Mouse (Mus musculus) CD4-positive helper T cell, adult 2 months (primary cell): ENCODE measurements around the gene Pde8b.

ENCODE experiments used
- DNase-seq: peaks from one replicate; pipeline ENCODE4 v3.0.0-alpha.2; 2012; ENCODE audit warnings: low read depth, missing footprints, low spot score

Gene Pde8b

DNA sequence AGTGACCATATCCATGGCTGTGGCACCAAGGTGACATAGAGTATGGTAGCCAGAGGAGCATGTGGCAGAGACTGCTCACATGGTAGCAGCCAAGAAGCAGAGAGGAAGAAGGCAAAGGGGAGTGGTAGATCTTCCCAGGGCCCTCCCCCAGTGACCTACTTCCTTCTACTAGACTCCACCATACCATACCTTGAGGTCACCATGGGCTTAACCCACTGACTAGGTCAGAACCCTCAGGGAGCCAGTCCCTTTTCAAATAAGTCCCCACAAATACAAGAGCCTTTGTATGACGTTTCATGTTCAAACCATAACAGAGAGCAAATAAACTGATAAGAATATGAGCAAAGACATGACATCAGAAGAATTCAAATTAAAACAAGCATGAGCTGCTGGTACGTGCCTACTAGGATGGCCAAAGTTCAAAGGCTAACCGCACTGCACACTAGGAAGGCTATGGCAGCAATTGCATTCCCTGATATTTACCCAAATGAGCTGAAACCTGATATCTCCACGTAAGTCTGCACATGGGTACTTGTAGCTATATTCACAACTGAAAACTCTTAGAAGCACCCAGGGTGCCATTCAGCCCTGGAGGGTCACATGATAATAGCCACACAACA lies 109.6 kb downstream of the Pde8b start:
- DNase-seq, result no peak

DNA sequence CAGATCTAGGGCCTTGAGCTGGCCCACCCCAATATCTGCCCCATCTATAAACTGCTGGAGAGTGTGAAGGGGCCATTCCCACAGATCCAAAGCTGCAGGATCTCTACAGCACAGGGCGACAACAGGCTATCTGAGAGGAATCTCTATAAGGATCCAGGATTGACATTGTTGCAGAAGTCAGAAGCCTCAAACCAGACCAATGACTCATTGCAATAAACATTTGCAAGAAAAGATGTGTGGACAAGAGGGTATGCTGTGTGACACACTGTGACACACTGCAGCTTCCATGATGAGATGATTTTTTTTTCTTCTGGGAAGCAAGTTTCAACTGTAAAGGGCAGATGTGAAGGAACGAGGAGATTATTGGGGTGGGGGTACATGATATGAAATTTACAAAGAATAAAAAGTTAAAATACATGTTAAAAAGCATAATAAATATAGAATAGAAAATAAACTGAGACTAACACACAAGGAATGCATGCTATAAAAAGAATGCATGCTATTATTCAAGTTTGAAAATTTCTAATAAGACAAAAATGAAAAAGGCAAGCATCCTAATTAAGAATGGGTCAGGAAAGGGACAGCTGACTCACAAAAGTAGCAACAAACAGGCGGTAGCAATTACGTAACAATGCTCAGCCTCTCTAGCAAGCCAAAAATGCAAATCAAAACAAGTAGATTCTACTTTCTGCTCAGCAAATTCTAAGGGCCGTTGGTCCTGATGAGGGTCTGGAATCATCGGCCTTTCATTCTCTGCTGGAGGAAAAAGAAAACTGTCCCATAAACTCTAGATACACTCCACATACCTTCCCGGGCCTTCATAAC lies 114.6 kb downstream of the Pde8b start:
- no peak for DNase-seq

GRCm38 (mm10) chr13:95131848-95132247 lies 118.3 kb downstream of the Pde8b start:
- DNase-seq, result no peak

GRCm38 (mm10) chr13:95131041-95131440 lies 119.1 kb downstream of the Pde8b start:
- no peak for DNase-seq

DNA sequence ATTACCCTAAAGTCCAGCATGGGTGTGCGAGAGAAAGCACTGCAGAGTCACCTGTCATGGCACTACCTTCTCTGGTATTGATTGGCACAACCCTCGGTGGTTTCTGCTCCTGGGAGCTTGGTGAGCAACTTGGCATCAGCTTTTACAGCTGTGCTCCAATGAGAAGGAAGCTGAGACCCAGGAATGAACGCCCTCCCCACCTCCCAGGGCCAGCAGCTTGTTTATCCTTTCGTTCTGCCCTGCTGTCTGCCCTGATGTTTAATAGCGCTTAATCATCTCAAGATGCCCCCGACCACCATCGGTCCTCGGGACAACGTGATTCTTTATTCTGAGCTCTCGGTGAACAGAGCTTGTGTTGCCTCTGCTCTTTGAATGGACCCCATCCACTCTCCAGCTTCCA lies 122.8 kb downstream of the Pde8b start:
- DNase-seq, result no peak

GRCm38 (mm10) chr13:95126801-95127200 lies 123.3 kb downstream of the Pde8b start:
- DNase-seq, result no peak

GRCm38 (mm10) chr13:95125546-95126215 lies 124.5 kb downstream of the Pde8b start:
- DNase-seq, result no peak

- DNase-seq, result no peak
Measured at GRCm38 (mm10) chr13:95120570-95120969, 129.6 kb downstream of the Pde8b start.

- no peak for DNase-seq
Measured at GRCm38 (mm10) chr13:95113763-95114162, 136.4 kb downstream of the Pde8b start.

DNA sequence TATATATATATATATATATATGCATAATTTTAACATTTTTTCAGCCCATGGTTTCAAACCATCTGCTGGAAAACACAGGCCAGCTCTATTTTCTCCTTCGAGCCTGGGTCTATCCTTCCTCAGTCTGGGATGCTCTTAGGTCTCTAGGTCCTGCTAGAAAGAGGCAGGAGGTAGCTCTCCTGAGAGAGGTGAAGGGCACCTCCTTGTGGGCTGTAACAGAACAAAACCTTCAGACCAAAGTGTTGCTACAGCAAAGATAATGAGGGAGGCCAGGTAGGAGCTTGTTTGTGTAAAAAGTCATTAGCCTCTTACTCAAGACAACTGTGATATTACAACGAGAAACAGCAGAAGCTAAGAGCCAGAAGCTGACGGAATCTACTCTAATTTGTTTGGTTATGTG lies 140.6 kb downstream of the Pde8b start:
- no peak for DNase-seq

GRCm38 (mm10) chr13:95108035-95108434 lies 142.1 kb downstream of the Pde8b start:
- DNase-seq, result no peak

DNA sequence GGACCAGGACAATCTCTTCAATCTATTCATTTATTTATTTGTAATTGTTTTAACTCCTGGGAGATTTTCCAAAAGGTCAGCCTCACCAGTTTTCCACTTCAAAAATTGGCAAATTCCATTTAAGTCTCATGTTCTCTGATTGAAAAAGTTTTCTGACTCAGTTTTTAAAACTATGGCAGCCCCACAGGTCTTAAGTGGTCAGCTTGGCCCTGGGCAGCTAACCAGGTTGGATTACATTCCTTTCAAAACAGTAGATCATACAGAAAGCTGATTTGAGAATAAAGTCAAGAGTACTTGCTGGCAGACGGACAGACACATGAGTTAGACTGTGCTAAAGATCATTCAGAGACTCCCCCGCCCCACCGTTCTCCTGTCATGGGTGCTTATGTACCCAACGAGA lies 145.3 kb downstream of the Pde8b start:
- DNase-seq, result no peak

DNA sequence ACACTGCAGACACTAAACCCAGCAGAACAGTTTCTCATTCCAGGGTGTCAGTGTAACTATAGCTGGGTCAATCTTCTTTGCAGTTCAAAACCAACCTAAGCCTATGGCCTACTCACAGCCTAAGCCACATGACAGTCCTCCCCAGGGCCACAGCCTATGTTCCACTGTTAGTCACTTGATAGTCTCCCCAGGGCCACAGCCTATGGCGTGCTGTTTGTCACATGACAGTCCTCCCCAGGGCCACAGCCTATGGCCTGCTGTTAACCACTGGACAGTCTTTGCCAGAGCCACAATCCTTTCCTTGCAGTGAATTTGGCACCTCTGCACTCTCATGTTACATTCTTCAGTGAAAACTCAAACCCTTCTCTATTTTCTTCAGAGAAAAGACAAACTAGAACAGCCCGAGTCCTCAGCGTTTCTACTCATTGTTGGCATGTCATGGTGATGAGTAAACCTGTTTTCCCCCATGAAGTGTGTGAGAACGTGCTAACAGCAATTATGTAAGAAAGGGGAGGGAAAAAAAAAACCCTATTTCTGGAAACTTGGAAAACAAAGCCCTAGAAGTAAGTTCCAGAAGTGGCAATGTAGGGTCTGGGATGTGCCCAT lies 147.0 kb downstream of the Pde8b start:
- no peak for DNase-seq

GRCm38 (mm10) chr13:95101315-95101714 lies 148.8 kb downstream of the Pde8b start:
- no peak for DNase-seq

DNA sequence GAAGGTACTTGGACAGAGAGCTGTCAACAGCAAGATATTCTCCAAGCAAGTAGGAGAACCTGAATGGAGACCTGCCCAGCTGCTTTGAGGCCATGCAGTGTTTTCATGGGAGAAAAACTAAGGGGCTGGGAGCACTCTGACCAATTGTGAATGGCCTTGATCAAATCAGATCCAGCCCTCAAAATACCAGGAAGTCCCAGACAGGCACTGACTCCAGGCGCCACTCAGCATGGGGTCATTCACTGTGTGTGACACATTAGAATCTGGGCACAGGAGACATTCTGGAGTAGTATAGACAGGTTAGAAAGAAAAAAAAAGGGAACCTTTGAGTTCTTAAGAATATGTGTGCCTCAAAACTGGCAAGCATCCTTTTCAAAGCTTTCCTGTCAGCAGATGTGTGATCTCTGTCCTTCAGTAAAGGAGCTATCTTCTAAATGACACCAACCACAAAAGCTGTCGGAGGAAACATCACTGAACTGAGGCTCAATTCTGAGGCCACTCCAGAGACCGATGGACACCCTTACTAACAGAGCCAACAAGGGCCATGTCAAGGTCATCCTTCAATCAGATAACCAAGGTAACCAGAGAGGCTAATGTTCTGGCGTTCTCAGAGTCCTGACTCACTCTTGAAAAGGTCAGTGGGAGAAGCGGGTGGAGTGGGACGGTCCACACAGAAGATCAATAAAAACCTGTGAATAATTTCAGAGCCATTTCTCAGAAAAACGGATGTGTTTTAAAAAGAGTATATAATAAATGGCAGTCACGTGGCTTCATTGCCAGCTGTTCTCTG lies 151.0 kb downstream of the Pde8b start:
- DNase-seq, result no peak

DNA sequence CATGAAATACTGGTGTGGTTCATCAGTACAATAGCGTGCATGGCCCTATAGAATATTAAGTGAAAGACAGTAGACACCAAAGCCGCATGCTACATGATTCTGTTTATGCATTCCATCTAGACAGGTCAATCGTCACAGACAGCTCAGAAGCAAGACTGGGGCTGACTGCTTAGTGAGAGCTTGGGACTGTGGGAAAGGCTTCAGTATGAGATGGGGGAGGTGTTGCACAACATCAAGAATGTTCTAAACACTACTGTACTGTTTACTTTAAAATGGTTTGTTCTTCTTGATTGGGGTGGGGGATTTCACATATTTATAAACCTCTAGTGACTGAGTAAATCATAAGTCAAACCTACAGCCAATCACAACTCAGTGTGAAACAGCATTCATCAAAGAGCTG lies 153.5 kb downstream of the Pde8b start:
- no peak for DNase-seq

GRCm38 (mm10) chr13:95095860-95096259 lies 154.3 kb downstream of the Pde8b start:
- DNase-seq, result no peak

- no peak for DNase-seq
Measured at GRCm38 (mm10) chr13:95091546-95092445, 158.3 kb downstream of the Pde8b start.

DNA sequence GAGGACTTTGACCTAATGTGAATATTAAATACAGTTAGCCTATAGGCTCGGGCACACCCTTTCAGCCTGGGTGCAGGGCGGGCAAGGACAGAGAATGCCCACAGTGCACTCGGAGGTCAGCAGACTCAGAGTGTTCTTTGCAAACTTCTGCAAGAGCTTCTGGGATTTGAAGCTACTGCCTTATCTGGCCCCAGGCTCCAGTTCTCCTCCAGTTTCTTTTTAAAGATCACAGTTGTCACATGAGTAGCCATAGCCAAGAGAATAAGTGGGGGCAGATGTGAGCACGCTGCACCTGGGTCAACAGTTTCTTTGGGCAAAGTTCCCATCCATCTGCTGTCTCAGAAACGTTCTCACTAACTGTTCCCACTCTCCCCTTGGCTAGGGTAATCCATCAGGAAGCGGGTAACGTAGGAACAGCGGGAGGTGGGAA lies 162.8 kb downstream of the Pde8b start:
- DNase-seq, result no peak

- no peak for DNase-seq
Measured at GRCm38 (mm10) chr13:95086033-95086432, 164.1 kb downstream of the Pde8b start.
